Comparison of ENCODE assay signal across 8 mouse cellular contexts in the genomic region with DNA sequence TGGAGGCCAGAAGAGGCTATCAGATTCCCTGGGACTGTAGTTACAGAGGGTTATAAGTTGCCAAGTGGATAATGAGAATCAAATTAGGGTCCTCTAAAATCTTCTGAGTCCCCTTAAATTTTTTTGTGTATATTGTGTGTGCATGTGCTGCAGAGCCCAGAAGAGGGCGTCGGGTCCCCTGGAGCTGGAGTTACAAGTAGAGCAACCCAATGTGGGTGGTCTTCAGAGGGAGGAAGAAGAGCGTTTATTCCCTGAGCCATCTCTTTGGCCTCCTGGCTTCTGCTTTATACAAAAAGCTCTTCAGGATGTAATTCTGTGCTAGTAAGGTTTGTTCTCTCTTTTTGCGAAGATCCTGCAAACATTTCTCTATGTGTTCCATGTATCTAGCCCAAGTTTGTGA. TPM values are rescaled to one million over a fixed set of nuclear protein-coding genes. Genes with fewer than 3 reads are reported as not detected.
DNase-seq lines count a peak whose midpoint lies in the region; ATAC-seq lines count a peak whose summit lies in the region.

No protein-coding gene starts in this region.

- H3K4me3 ChIP-seq in neural tube, embryonic 11.5 days (ENCODE audit: low read depth, low read length): peak overlapping the region; percentile 48
- H3K4me3 ChIP-seq in hindbrain, embryonic 10.5 days: peak overlapping the region; percentile 54
- H3K4me3 ChIP-seq in liver, embryonic 15.5 days (replicated peaks): peak overlapping the region; percentile 65

- DNase-seq in neural tube, embryonic 11.5 days (ENCODE audit: low spot score): peak; percentile 62
- no peak for DNase-seq in neural tube, embryonic 10.5 days (ENCODE audit: extremely low spot score, low spot score)
- DNase-seq in c-Kit-positive CD71-positive TER-119-positive erythroid progenitor cells, embryonic 14.5 days (ENCODE audit: low spot score): peak; percentile 40
- DNase-seq in hindbrain, embryonic 10.5 days (ENCODE audit: low spot score): peak; percentile 47
- peak; percentile 53 for DNase-seq in splenic B cell, adult 2 months (ENCODE audit: low read depth, low spot score)
- no peak for DNase-seq in urinary bladder, postnatal 4 days (ENCODE audit: low spot score in 2 of 2)
- DNase-seq in left cerebral cortex, adult 9 months (ENCODE audit: low spot score in 2 of 2): no peak

- peak overlapping the region; percentile 79 for H3K9ac ChIP-seq in neural tube, embryonic 11.5 days (ENCODE audit: low read length)
- H3K9ac ChIP-seq in liver, embryonic 15.5 days: peak overlapping the region; percentile 60

- H3K9me3 ChIP-seq in neural tube, embryonic 11.5 days (ENCODE audit: control insufficient read depth, low read length): no peaks in the 10 kb centered on the region; the same call in 1 of the 2 replicates
- peaks cover 13% of the 10 kb centered on the region for H3K9me3 ChIP-seq in hindbrain, embryonic 10.5 days
- no peaks in the 10 kb centered on the region for H3K9me3 ChIP-seq in liver, embryonic 15.5 days (replicated peaks)

- H3K36me3 ChIP-seq in neural tube, embryonic 11.5 days (ENCODE audit: control insufficient read depth, insufficient read depth, low read length): no peaks in the 10 kb centered on the region
- peaks cover 13% of the 10 kb centered on the region for H3K36me3 ChIP-seq in hindbrain, embryonic 10.5 days
- no peaks in the 10 kb centered on the region for H3K36me3 ChIP-seq in liver, embryonic 15.5 days (replicated peaks)
- no peaks in the 10 kb centered on the region for H3K36me3 ChIP-seq in splenic B cell, adult 2 months (ENCODE audit: control insufficient read depth, insufficient read depth, low read length, poor library complexity, severe bottlenecking)

- peak; percentile 48; the same call in 1 of the 2 replicates for ATAC-seq in neural tube, embryonic 11.5 days (ENCODE audit: insufficient read depth, low FRiP score, low TSS enrichment)
- no peak for ATAC-seq in liver, embryonic 15.5 days (ENCODE audit: insufficient read depth)

- WGBS in neural tube, embryonic 11.5 days: 7% methylated on average over 4 of the region's 4 CpGs
- WGBS in hindbrain, embryonic 10.5 days: 9% methylated on average over 4 of the region's 4 CpGs
- 4% methylated on average over 4 of the region's 4 CpGs for WGBS in liver, embryonic 15.5 days (ENCODE audit: insufficient replicate concordance)

- H3K4me1 ChIP-seq in neural tube, embryonic 11.5 days (ENCODE audit: control insufficient read depth, insufficient read depth, low read length): no peaks in the 10 kb centered on the region
- peaks cover 15% of the 10 kb centered on the region for H3K4me1 ChIP-seq in hindbrain, embryonic 10.5 days (replicated peaks)
- H3K4me1 ChIP-seq in liver, embryonic 15.5 days (replicated peaks): peaks cover 31% of the 10 kb centered on the region

- peak overlapping the region; percentile 80 for H3K4me2 ChIP-seq in neural tube, embryonic 11.5 days (ENCODE audit: low read depth)
- H3K4me2 ChIP-seq in liver, embryonic 15.5 days: peak overlapping the region; percentile 83

- no peaks in the 10 kb centered on the region for H3K27me3 ChIP-seq in neural tube, embryonic 11.5 days (ENCODE audit: control insufficient read depth, insufficient read depth, low read length)
- no peaks in the 10 kb centered on the region for H3K27me3 ChIP-seq in hindbrain, embryonic 10.5 days (ENCODE audit: insufficient read depth, poor library complexity, severe bottlenecking)
- no peaks in the 10 kb centered on the region for H3K27me3 ChIP-seq in liver, embryonic 15.5 days
- no peaks in the 10 kb centered on the region for H3K27me3 ChIP-seq in splenic B cell, adult 2 months (ENCODE audit: control insufficient read depth, insufficient read depth, low read length, poor library complexity, severe bottlenecking)

- peak overlapping the region; percentile 92 for H3K27ac ChIP-seq in neural tube, embryonic 11.5 days (ENCODE audit: low read depth, low read length)
- peak overlapping the region; percentile 90 for H3K27ac ChIP-seq in hindbrain, embryonic 10.5 days
- H3K27ac ChIP-seq in liver, embryonic 15.5 days (replicated peaks): peak overlapping the region; percentile 73

RNA-seq across cellular contexts. Expression of a gene that starts 0.5 kb away (rescaled TPM):
- polyA plus RNA-seq in neural tube, embryonic 11.5 days (2014; fragmentation: Nextera tagmentation; extraction: Ambion mirVana): 39.0 and 43.2 TPM in 2 replicates
- 45.6 TPM in 2 replicates for polyA plus RNA-seq in hindbrain, embryonic 10.5 days (2016; fragmentation: Nextera tagmentation; extraction: Ambion mirVana)
- polyA plus RNA-seq in liver, embryonic 15.5 days (2015; fragmentation: Nextera tagmentation; extraction: Ambion mirVana): 6.9 and 7.4 TPM in 2 replicates

RNA-seq across cellular contexts. Expression of a gene that starts 28.6 kb away (rescaled TPM):
- 25.9 and 29.2 TPM in 2 replicates for polyA plus RNA-seq in neural tube, embryonic 11.5 days (2014; fragmentation: Nextera tagmentation; extraction: Ambion mirVana)
- polyA plus RNA-seq in hindbrain, embryonic 10.5 days (2016; fragmentation: Nextera tagmentation; extraction: Ambion mirVana): 38.5 and 40.3 TPM in 2 replicates
- 26.8 and 32.7 TPM in 2 replicates for polyA plus RNA-seq in liver, embryonic 15.5 days (2015; fragmentation: Nextera tagmentation; extraction: Ambion mirVana)

Comparison
In these comparisons a context has a peak if more than half of its experiments do, and no peak if none do; other contexts are left out.
1. DNase-seq: peak in neural tube, embryonic 11.5 days (single experiment), c-Kit-positive CD71-positive TER-119-positive erythroid progenitor cells, embryonic 14.5 days (single experiment), hindbrain, embryonic 10.5 days (single experiment) and splenic B cell, adult 2 months (single experiment); none in neural tube, embryonic 10.5 days (single experiment), urinary bladder, postnatal 4 days (0 of 2) and left cerebral cortex, adult 9 months (0 of 2).
2. Peak in every context shown above with its lines, with median percentiles within 50 percentile points of each other: H3K27ac ChIP-seq and H3K4me3 ChIP-seq.